Mouse (Mus musculus) CH12.LX (cell line): ENCODE results near the gene 2900026A02Rik. TPM values are rescaled to one million over a fixed set of nuclear protein-coding genes. Genes with fewer than 3 reads are reported as not detected.

Source experiments
- DNase-seq: peaks from one replicate; pipeline ENCODE4 v3.0.0-alpha.2; 2013; ENCODE audit errors: extremely low read depth
- H3K27ac ChIP-seq: 2 replicates; pipeline ENCODE4 v1.5.1; 2012; ENCODE audit warnings: low read depth, mild to moderate bottlenecking, control low read depth, moderate library complexity; ENCODE audit not compliant: insufficient read depth
- H3K27me3 ChIP-seq: replicated peaks from 2 replicates; pipeline ENCODE3; 2012; ENCODE audit warnings: inconsistent platforms
- H3K36me3 ChIP-seq, 2 experiments: replicated peaks in 1 of 2; 2 replicates each; pipeline versions ENCODE3 to v1.6.1; 2012; ENCODE audit warnings: inconsistent platforms in 1 of 2, low read length in 1 of 2, mild to moderate bottlenecking in 1 of 2, mixed read lengths in 1 of 2, moderate library complexity in 1 of 2; ENCODE audit not compliant: control insufficient read depth in 1 of 2, insufficient read depth in 1 of 2
- H3K4me1 ChIP-seq, 2 experiments: 2 replicates each; pipeline ENCODE4 v1.6.1; 2012; ENCODE audit warnings: inconsistent platforms in 1 of 2, moderate library complexity in 1 of 2; ENCODE audit not compliant: insufficient read depth in 2 of 2, control insufficient read depth in 1 of 2
- H3K4me2 ChIP-seq: 2 replicates; pipeline ENCODE4 v1.6.1; 2012; ENCODE audit warnings: low read depth, mild to moderate bottlenecking, control low read depth; ENCODE audit not compliant: poor library complexity, insufficient read depth, severe bottlenecking
- H3K4me3 ChIP-seq, 3 experiments: fragments of 150-350 bp in 1 of 3; sonication (generic) in 1 of 3; replicated peaks in 1 of 3; 2 replicates each; pipeline versions ENCODE3 to v1.5.1; 2011 to 2012; ENCODE audit warnings: low read depth in 2 of 3, low read length in 2 of 3, mild to moderate bottlenecking in 2 of 3, moderate library complexity in 2 of 3, control low read depth in 1 of 3, improper control_type of control experiment in 1 of 3, inconsistent platforms in 1 of 3, mixed read lengths in 1 of 3; ENCODE audit not compliant: poor library complexity in 1 of 3
- H3K79me2 ChIP-seq: replicated peaks from 2 replicates; pipeline ENCODE4 v1.6.1; 2012; ENCODE audit warnings: mild to moderate bottlenecking, moderate library complexity; ENCODE audit not compliant: control insufficient read depth, poor library complexity, insufficient read depth, severe bottlenecking; ENCODE audit errors: extremely low read depth
- H3K9ac ChIP-seq: 2 replicates; pipeline ENCODE4 v1.6.1; 2012; ENCODE audit warnings: low read depth, mild to moderate bottlenecking, control low read depth, moderate library complexity; ENCODE audit not compliant: insufficient read depth
- H3K9me3 ChIP-seq: replicated peaks from 2 replicates; pipeline ENCODE3; 2012; ENCODE audit warnings: low read length, inconsistent platforms, mixed read lengths
- CHD1 ChIP-seq: IDR thresholded peaks from 2 replicates; pipeline ENCODE4 v1.6.1; 2012; ENCODE audit warnings: low read depth, low read length, improper control_type of control experiment, inconsistent platforms
- EP300 ChIP-seq: IDR thresholded peaks from 2 replicates; pipeline ENCODE4 v1.6.1; 2011; ENCODE audit warnings: low read length, improper control_type of control experiment
- HCFC1 ChIP-seq: IDR thresholded peaks from 2 replicates; pipeline ENCODE4 v1.6.1; 2012; ENCODE audit warnings: low read depth, mild to moderate bottlenecking, inconsistent platforms, low read length, improper control_type of control experiment
- IRF4 ChIP-seq: IDR thresholded peaks from 2 replicates; pipeline ENCODE4 v1.6.1; 2014; ENCODE audit warnings: low read depth, mild to moderate bottlenecking, inconsistent platforms, low read length, improper control_type of control experiment
- JUN ChIP-seq: IDR thresholded peaks from 2 replicates; pipeline ENCODE4 v1.6.1; 2011; ENCODE audit warnings: low read depth, mild to moderate bottlenecking, low read length, improper control_type of control experiment, moderate library complexity; ENCODE audit not compliant: insufficient read depth
- MAFK ChIP-seq: IDR thresholded peaks from 2 replicates; pipeline ENCODE4 v1.6.1; 2011; ENCODE audit warnings: low read length, improper control_type of control experiment; ENCODE audit not compliant: insufficient replicate concordance
- MAZ ChIP-seq: IDR thresholded peaks from 2 replicates; pipeline ENCODE4 v1.6.1; 2012; ENCODE audit warnings: low read depth, mild to moderate bottlenecking, inconsistent platforms, low read length, improper control_type of control experiment, moderate library complexity
- MEF2A ChIP-seq: IDR thresholded peaks from 2 replicates; pipeline ENCODE4 v1.6.1; 2014; ENCODE audit warnings: low read depth, mild to moderate bottlenecking, inconsistent platforms, low read length, improper control_type of control experiment, borderline replicate concordance
- MYC ChIP-seq: IDR thresholded peaks from 2 replicates; pipeline ENCODE4 v1.6.1; 2011; ENCODE audit warnings: low read depth, mild to moderate bottlenecking, improper control_type of control experiment, low read length
- NRF1 ChIP-seq: IDR thresholded peaks from 2 replicates; pipeline ENCODE4 v1.6.1; 2014; ENCODE audit warnings: low read depth, mild to moderate bottlenecking, inconsistent platforms, low read length, improper control_type of control experiment, moderate library complexity
- RCOR1 ChIP-seq: conservative IDR thresholded peaks from 2 replicates; pipeline ENCODE4 v1.6.1; 2012; ENCODE audit warnings: low read depth, mild to moderate bottlenecking, inconsistent platforms, low read length, improper control_type of control experiment
- SMC3 ChIP-seq: IDR thresholded peaks from 2 replicates; pipeline ENCODE4 v1.6.1; 2011; ENCODE audit warnings: low read depth, low read length, improper control_type of control experiment
- TBP ChIP-seq: conservative IDR thresholded peaks from 2 replicates; pipeline ENCODE4 v1.6.1; 2011; ENCODE audit warnings: low read depth, low read length, improper control_type of control experiment
- TCF12 ChIP-seq: IDR thresholded peaks from 2 replicates; pipeline ENCODE4 v1.6.1; 2014; ENCODE audit warnings: low read depth, mild to moderate bottlenecking, inconsistent platforms, low read length, improper control_type of control experiment
- USF2 ChIP-seq: conservative IDR thresholded peaks from 2 replicates; pipeline ENCODE4 v1.6.1; 2011; ENCODE audit warnings: low read depth, low read length, improper control_type of control experiment
- ZKSCAN1 ChIP-seq: IDR thresholded peaks from 2 replicates; pipeline ENCODE4 v1.6.1; 2012; ENCODE audit warnings: low read depth, inconsistent platforms, low read length, improper control_type of control experiment, borderline replicate concordance
- dilution Hi-C: fragments of 300-500 bp; cut with MboI; formaldehyde crosslinking; loops from 2 replicates; pipeline ENCODE4 v1.14.3; 2020; ENCODE audit warnings: low sequenced_read_pairs; ENCODE audit not compliant: extremely low pct_unique_long_range_greater_than_20kb, extremely low pct_ligation_motif_present
- in situ Hi-C: fragments of 300-500 bp; cut with MboI; formaldehyde crosslinking; loops from 3 replicates; pipeline ENCODE4 v1.14.3; 2019; ENCODE audit warnings: low sequenced_read_pairs, low pct_ligation_motif_present, low pct_unique_long_range_greater_than_20kb, mixed read lengths
- polyA plus RNA-seq: library from polyadenylated mRNA; unstranded; fragments of >175 nt; gene quantifications from 2 replicates; pipeline ENCODE4 v1.2.1, GENCODE M21; 2012; ENCODE audit warnings: low read depth; ENCODE audit not compliant: insufficient read length
- total RNA-seq, 2 experiments: library from RNA; depleted of rRNA; stranded (reverse); fragments of 300-350 nt in 1 of 2; fragments of >200 nt in 1 of 2; gene quantifications; 2 replicates each; pipeline ENCODE4 v1.2.3; 2012 to 2014

Gene 2900026A02Rik
- total and polyA plus RNA-seq, 3 experiments, result 0.85 to 4.6 (median 0.93) TPM

- Histone ChIP-seq H3K9me3 (no peaks in the 10 kb centered on the region), H3K79me2 (no peaks in the 10 kb centered on the region), H3K27me3 (no peaks in the 10 kb centered on the region), H3K4me3 (no peak overlapping the region), H3K4me2 (no peak overlapping the region), H3K4me1 (peaks cover 9 to 79% of the 10 kb centered on the region in 2 experiments), H3K9ac (no peak overlapping the region), H3K36me3 (peaks cover 0 to 2% of the 10 kb centered on the region in 2 experiments), H3K27ac (no peak overlapping the region)
- in situ Hi-C loops (no loop called here), dilution Hi-C loops (no loop called here)
- no peak for TF ChIP-seq NRF1
- no peak for TF ChIP-seq TBP
- TF ChIP-seq IRF4, result no peak
- TF ChIP-seq HCFC1, result no peak
- DNase-seq, result no peak
Observed at GRCm38 (mm10) chr5:113119861-113120465, 101.1 kb downstream of the 2900026A02Rik start.

GRCm38 (mm10) chr5:113119291-113119690, 101.7 kb downstream of the 2900026A02Rik start:
- dilution Hi-C loops, result no loop called here
- no peak for TF ChIP-seq TBP
- TF ChIP-seq ZKSCAN1, result no peak
- no peak for TF ChIP-seq TCF12
- TF ChIP-seq RCOR1, result no peak
- TF ChIP-seq SMC3, result no peak
- no peak for TF ChIP-seq MEF2A
- no peak for TF ChIP-seq MYC
- TF ChIP-seq MAFK, result no peak
- TF ChIP-seq NRF1, result no peak
- no peak for TF ChIP-seq USF2
- no peak for TF ChIP-seq JUN
- no peak for TF ChIP-seq MAZ
- TF ChIP-seq EP300, result no peak
- no peak for TF ChIP-seq CHD1
- TF ChIP-seq, all 38 proteins: peak for 0
- Histone ChIP-seq H3K27ac (no peak overlapping the region), H3K79me2 (no peaks in the 10 kb centered on the region), H3K4me1 (peaks cover 9 to 86% of the 10 kb centered on the region in 2 experiments), H3K27me3 (no peaks in the 10 kb centered on the region), H3K4me3 (no peak overlapping the region), H3K9me3 (no peaks in the 10 kb centered on the region), H3K4me2 (no peak overlapping the region), H3K36me3 (peaks cover 0 to 2% of the 10 kb centered on the region in 2 experiments), H3K9ac (no peak overlapping the region)
- in situ Hi-C loops, result no loop called here
- DNase-seq, result no peak
